ENCODE assay signal across 28 mouse cellular contexts in genomic region chr10:71265067-71265466, GRCm38 (mm10). TPM values are rescaled to one million over a fixed set of nuclear protein-coding genes. Genes with fewer than 3 reads are reported as not detected.
"Had no signal": no experiment of that assay in that cellular context is flagged by ENCODE, and none has a peak within 500 bp of the region (broad histone marks: within the 10 kb centered on the region; RNA-seq: fewer than 3 reads in every experiment).

No protein-coding gene starts in this region.

- ATAC-seq: forebrain, embryonic 13.5 days; forebrain, embryonic 14.5 days; forebrain, embryonic 15.5 days; forebrain, embryonic 16.5 days; forebrain, postnatal 0 days had no signal

- DNase-seq: cerebellum, adult 8-10 months; cerebellum, adult 9-10 months; cerebellum, adult 9-11 months; cerebellum, postnatal 10 days; cerebellum, postnatal 14 days; cerebellum, postnatal 25 days; cerebellum, postnatal 36 days; embryo, embryonic 11 days; forebrain, postnatal 0 days; gastrocnemius, postnatal 10 days; gastrocnemius, postnatal 14 days; gastrocnemius, postnatal 25 days; gastrocnemius, postnatal 36 days; heart, adult 11 months; heart, adult 18-20 months; heart, adult 2 months had no signal

- H3K27ac ChIP-seq: embryonic facial prominence, embryonic 10.5 days; embryonic facial prominence, embryonic 12.5 days; embryonic facial prominence, embryonic 13.5 days; embryonic facial prominence, embryonic 15.5 days; forebrain, embryonic 10.5 days; forebrain, embryonic 12.5 days; forebrain, embryonic 13.5 days; forebrain, embryonic 15.5 days; heart, adult 2 months; heart, embryonic 10.5 days had no signal

- H3K4me3 ChIP-seq: embryonic facial prominence, embryonic 10.5 days; embryonic facial prominence, embryonic 12.5 days; embryonic facial prominence, embryonic 13.5 days; embryonic facial prominence, embryonic 15.5 days; erythroblast, embryonic 14.5 days; forebrain, embryonic 10.5 days; forebrain, embryonic 12.5 days; forebrain, embryonic 13.5 days; forebrain, embryonic 15.5 days; heart, adult 2 months; heart, embryonic 10.5 days had no signal

RNA-seq across cellular contexts. Expression of gene Ube2d1, which starts 20.0 kb away (rescaled TPM):
- polyA plus RNA-seq: erythroblast, embryonic 14.5 days had no signal
